Mouse (Mus musculus): ENCODE results near the gene Slc5a5.

DNA sequence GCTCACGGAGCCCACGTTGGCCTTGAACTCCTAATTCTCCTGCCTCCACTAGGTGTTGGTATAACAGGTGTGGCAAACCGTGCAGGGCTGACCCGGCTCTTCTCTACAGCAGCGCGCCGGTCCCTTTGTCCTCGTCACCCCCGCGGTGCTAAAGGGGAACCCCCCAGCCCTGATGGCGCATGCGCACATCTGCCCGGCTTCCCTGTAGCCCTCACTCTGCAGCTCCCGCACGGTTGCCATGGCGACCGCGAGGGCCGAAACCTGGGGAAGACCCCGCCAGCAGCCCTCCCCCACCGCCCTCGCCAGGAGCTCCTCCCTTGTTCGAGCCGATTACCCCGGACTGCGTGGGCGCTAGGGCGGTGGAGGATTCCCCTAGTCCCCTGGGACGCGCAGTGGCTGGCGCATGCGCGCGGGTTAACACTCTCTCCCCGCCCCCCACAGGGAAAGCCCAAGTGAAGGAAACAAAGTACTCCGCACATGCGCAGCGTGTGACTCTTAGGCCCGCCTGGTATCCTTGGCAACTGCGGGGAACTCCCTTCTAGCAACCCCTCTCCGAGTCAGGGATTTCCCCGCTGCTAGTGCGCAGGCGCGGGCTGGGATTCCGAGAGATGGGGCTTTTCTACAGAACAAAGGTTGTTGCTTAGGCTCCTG lies 27.1 kb downstream of the Slc5a5 start:
- TF ChIP-seq CTCF (IDR thresholded peaks at IDR 0.05; ENCODE audit: low read depth, low read length) = no peak
- TF ChIP-seq TAL1 (conservative IDR thresholded peaks at IDR 0.05; ENCODE audit: low read depth, low read length) = no peak
- TF ChIP-seq GATA1 (IDR thresholded peaks at IDR 0.05; ENCODE audit: borderline replicate concordance, low read length) = no peak
- no peak for TF ChIP-seq GATA2 (IDR thresholded peaks at IDR 0.05; ENCODE audit: borderline replicate concordance, low read depth, low read length)
